Mouse (Mus musculus) olfactory bulb, adult 2 months (tissue): ENCODE results near the gene 1700025G04Rik.

ENCODE experiments used
- CTCF ChIP-seq: fragments of 200-500 bp; IDR thresholded peaks from 2 replicates; pipeline ENCODE4 v1.5.1; 2012; ENCODE audit warnings: low read depth, mild to moderate bottlenecking, low read length, moderate library complexity; ENCODE audit not compliant: insufficient read depth
- POLR2A ChIP-seq: fragments of 200-500 bp; IDR thresholded peaks from 2 replicates; pipeline ENCODE4 v1.6.1; 2012; ENCODE audit warnings: mild to moderate bottlenecking, low read depth, low read length, moderate library complexity; ENCODE audit not compliant: insufficient read depth

DNA sequence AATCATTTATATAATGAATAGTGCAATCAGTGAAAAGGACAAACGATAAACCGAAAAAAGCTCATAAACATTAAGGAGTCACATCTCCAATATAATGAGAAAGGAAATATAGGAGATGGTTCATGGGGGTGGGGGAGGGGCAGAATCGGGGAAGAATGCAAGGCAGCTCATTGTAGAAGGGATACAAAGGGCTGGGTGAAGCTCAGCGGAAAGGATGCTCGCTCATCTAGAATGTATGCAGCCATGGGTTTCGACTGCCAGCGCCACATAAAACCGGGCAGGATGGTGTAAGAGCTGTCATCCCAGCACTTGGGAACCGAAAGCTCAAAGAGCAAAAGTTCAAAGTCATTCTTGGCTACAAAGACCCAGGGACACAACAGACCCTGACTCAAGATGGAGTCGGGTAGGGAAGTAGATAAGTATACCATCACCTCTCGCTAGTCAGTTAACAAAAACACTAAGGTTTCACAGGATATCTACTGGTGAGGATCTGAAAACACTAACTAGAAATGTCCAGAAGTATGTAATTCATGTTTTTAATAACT is 12.7 kb downstream of the 1700025G04Rik start:
- TF ChIP-seq POLR2A, result no peak
- TF ChIP-seq CTCF, result no peak
